Mouse (Mus musculus) cortical plate, adult 2 months (tissue): ENCODE data around the gene Kank3. TPM values are rescaled to one million over a fixed set of nuclear protein-coding genes. Genes with fewer than 3 reads are reported as not detected.
"Not testable (repeated sequence)": the region's sequence is repeated elsewhere in the genome, so short reads cannot be mapped to it uniquely, and the experiment has no call there.

ENCODE experiments used
- H3K27ac ChIP-seq: fragments of 200-500 bp; 2 replicates; pipeline ENCODE4 v1.5.1; 2012; ENCODE audit warnings: low read length, control low read depth, inconsistent platforms; ENCODE audit not compliant: insufficient read depth
- H3K4me1 ChIP-seq: fragments of 200-500 bp; 2 replicates; pipeline ENCODE4 v1.6.1; 2011; ENCODE audit warnings: low read length; ENCODE audit not compliant: control insufficient read depth, insufficient read depth
- H3K4me3 ChIP-seq: fragments of 200-500 bp; 2 replicates; pipeline ENCODE4 v1.5.1; 2011; ENCODE audit warnings: mild to moderate bottlenecking, low read length, control low read depth; ENCODE audit not compliant: insufficient read depth
- CTCF ChIP-seq: fragments of 200-500 bp; IDR thresholded peaks from 2 replicates; pipeline ENCODE4 v1.5.1; 2011; ENCODE audit warnings: mild to moderate bottlenecking, control low read depth, low read length; ENCODE audit not compliant: insufficient read depth; ENCODE audit errors: extremely low read depth
- POLR2A ChIP-seq: fragments of 200-500 bp; IDR thresholded peaks from 2 replicates; pipeline ENCODE4 v1.6.1; 2011; ENCODE audit warnings: mild to moderate bottlenecking, low read length, control low read depth; ENCODE audit not compliant: insufficient read depth; ENCODE audit errors: extremely low read depth
- polyA plus RNA-seq: library from polyadenylated mRNA; depleted of rRNA; stranded (reverse); fragments of >200 nt; gene quantifications from 2 replicates; pipeline ENCODE4 v1.2.3, GENCODE M21; 2012

Kank3 gene
- polyA plus RNA-seq, 1 experiment: 59.0 TPM

DNA sequence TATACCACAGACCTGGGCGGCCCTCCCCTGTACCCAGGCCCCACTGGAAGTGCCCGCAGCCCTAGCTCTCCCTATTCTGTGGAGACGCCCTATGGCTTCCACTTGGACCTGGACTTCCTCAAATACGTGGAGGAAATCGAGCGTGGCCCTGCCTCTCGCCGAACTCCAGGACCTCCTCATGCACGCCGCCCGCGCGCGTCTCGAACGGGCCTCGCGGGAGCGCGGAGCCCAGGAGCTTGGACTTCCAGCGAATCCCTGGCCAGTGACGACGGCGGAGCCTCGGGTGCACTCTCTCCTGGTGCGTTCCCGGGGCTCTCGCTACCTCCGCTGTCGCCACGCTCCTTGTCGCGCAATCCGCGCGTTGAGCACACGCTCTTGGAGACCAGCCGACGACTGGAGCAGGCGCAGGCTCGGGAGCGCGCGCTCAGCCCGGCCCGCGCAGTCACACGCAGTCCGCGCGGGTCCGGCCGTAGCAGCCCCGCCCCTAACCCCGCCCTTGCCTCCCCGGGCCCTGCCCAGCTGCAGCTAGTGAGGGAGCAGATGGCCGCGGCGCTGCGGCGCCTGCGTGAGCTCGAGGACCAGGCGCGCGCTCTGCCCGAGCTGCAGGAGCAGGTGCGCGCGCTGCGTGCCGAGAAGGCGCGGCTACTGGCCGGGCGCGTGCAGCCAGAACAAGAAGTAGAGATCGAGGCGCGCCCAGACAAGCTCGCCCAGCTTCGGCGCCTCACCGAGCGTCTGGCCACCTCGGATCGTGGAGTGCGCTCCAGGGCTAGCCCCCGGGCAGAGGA, 7.1 kb downstream of the Kank3 start:
- peak overlapping the region; percentile 95 for H3K27ac ChIP-seq
- peak overlapping the region; percentile 59 for H3K4me3 ChIP-seq
- H3K4me1 ChIP-seq: peaks cover 2% of the 10 kb centered on the region
- TF ChIP-seq POLR2A: peak; percentile 64; the same call in 1 of the 2 replicates
- TF ChIP-seq CTCF: no peak

DNA sequence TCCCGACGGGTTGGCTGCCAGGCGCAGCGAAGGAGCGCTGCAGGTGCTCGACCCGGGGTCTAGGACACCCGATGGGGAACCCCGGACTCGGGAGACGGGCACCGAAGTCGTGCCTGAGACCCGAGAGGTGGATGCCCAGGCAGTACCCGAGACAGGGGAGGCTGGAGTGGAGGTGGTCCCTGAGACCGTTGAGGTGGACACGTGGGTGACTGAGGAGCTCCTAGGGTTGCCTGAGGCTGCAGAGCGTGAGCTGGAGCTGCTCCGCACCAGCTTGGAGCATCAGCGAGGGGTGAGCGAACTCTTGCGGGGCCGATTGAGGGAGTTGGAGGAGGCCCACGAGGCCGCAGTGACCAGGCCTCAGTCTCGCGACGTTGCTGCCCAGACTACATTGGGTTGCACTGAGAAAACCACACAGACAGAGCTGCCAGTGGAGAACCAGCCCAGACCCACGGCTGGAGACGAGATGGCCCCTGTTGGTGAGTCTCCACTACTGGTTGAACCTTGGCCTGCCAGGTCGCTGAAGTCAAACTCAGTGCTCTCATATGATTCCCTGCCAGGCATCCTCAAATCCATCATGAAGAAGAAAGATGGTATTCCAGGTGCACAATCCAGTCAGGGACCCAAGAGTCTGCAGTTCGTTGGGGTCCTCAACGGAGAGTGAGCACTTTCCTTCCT, 7.8 kb downstream of the Kank3 start:
- Histone ChIP-seq H3K4me3 (peak overlapping the region; percentile 59), H3K27ac (0 out of 2 replicates have a peak overlapping the region, but pooled peaks have one; percentile 50), H3K4me1 (peaks cover 2% of the 10 kb centered on the region)
- TF ChIP-seq POLR2A: no peak
- no peak for TF ChIP-seq CTCF

DNA sequence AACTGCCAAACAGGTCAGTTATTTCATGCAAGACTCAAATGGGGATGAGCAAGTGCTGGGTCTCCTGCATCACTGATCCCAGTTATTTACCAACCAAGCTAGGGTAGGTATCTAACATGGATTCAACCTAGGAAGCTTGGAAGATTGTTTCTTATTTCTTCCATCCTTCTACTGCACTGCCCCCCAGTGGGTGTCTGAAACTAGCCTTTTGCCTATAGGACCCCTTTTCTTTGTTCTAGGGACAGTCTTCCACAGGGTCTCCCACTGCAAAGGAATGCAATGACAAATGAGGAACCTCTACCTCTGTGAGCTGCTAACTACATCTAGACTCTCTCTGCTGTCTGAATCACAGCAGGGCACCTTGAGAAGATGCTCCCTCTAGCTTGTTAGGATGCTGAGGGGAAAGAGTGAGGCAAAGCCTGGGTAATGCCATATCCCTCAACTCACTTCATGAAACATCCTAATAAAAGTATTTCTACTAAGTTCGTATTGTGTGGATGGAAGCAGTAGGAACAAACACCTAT, 12.2 kb downstream of the Kank3 start:
- H3K27ac ChIP-seq: no peak overlapping the region
- H3K4me1 ChIP-seq: no peaks in the 10 kb centered on the region; the same call in 1 of the 2 replicates
- no peak overlapping the region for H3K4me3 ChIP-seq
- TF ChIP-seq CTCF: no peak
- TF ChIP-seq POLR2A: no peak

DNA sequence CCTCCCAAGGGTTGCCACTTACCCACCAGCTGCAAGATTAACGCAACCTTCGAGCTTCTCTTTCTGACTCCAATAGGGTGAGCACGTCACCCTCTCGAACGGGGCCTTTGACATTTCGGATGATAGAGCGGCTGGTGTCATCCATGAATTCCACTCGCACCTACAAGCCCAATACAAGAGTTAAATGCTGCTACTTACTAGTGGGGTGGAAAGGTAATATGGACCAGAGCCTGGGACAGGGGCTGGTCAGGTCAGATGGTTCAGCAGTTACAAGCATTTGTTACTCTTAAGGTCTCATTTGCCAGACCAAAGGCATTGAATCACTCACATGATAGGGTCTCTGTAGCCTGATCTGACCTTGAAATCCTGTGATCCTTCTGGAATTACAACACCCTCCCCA, 12.9 kb downstream of the Kank3 start:
- H3K27ac ChIP-seq, H3K4me1 ChIP-seq: not testable (repeated sequence)
- peak overlapping the region; percentile 80; the same call in 1 of the 2 replicates for H3K4me3 ChIP-seq

DNA sequence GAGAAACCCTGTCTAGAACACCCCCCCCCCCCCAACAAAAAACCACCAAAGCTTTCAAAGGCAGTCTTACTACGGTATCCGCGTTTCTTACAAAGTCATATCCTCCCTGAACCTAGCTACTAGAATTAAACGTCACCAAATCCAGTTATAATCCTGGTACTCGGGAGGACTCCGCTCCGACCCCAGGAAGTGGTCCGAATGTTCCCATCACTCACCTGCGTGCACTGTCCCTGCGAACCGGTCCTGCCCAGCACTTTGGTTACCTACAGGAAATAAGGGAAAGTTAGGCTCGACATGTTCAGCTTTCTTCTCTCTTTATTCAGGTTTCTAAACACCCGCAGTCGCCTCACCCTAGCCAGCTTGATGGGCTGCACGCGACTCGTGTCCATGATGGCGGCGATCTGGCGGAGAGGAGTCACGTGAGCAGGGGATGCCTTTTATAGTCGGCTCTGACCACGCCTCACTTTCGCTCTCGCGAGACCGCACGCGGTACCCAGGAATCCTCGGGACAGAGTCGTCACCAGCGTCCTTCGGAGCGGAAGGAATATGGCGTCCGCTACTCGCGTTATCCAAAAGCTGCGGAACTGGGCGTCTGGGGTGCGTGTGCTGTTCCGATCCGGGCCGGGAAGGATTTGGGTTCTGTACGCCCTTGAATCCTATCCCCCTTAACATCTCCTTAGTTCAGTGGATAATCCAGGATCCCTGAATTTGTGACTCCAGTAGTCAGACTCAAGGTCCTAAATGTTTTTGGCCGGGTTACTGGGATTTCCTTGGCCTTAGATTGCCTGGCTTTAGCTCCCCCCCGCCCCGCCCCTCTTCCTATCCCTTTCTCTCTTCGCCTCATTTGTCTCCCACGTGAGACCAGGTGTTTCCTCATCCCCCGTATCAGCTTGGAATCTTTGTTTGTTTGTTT, 14.0 kb downstream of the Kank3 start, which contains the start of the genes Rps28 and Ndufa7:
Rps28 (minus strand) TSS at position 479 of the 913 bp plus-strand sequence.
Ndufa7 (plus strand) TSS at position 489 of the 913 bp plus-strand sequence.
- TF ChIP-seq POLR2A (peak; percentile 98), CTCF (no peak)
- Histone ChIP-seq H3K27ac (no peak within 1 kb of the TSS), H3K4me3 (peak within 1 kb of the TSS; percentile 80), H3K4me1 (no peaks in the 10 kb centered on the region; the same call in 1 of the 2 replicates)

DNA sequence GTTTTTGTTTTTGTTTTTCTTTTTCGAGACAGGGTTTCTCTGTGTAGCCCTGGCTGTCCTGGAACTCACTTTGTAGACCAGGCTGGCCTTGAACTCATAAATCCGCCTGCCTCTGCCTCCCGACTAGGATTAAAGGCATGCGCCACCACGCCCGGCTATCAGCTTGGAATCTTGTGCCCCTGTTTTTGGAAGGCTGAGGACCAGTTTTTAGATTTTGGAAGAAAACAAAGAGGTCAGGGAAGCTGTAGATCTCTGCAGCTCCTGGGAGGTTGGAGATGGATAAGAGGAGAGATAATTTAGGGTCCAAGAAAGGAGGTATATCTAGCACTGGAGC, 14.6 kb downstream of the Kank3 start:
- peak overlapping the region; percentile 80 for H3K4me3 ChIP-seq
- H3K27ac ChIP-seq, H3K4me1 ChIP-seq: not testable (repeated sequence)

DNA sequence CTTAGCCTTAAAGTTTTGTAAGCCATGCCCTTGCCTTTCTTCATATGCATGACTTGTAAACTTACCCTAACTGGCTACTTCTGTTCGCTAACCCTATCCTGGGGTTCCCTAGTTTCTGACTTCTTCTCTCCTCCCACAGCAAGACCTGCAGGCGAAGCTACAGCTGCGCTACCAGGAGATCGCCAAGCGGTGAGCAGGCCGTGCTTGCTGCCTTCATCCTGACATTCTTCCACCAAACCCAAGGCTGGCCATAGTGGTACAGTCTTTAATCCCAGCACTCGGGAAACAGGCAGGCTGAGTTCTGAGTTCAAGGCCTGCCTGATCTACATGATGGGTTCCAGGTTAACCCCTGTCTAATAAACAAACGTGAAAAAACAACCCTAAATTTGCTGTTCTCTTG, 15.1 kb downstream of the Kank3 start:
- Histone ChIP-seq H3K4me3 (peak overlapping the region; percentile 80; the same call in 1 of the 2 replicates), H3K27ac (no peak overlapping the region), H3K4me1 (no peaks in the 10 kb centered on the region; the same call in 1 of the 2 replicates)
- TF ChIP-seq POLR2A: no peak
- TF ChIP-seq CTCF: no peak

DNA sequence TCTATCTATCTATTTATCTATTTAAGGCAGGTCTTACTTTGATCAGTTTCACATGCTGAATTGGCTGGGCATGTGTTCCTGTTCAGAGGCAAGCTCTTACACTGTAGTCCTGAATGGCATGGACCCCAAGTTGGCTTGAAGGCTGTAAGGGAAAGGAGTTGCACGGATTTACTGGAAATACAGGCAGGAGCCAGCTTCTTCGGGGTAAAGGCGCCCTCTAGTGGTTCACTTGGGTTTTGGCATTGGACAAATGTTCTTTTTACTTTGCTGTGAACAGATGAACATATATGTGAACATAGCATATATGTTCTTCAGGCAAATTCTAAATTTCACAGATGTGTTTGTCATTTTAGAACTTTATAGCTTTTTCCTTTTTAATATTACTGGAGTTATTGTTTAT, 16.5 kb downstream of the Kank3 start:
- Histone ChIP-seq H3K4me1 (no peaks in the 10 kb centered on the region; the same call in 1 of the 2 replicates), H3K4me3 (no peak overlapping the region), H3K27ac (no peak overlapping the region)
- TF ChIP-seq POLR2A (no peak), CTCF (peak; percentile 77)

DNA sequence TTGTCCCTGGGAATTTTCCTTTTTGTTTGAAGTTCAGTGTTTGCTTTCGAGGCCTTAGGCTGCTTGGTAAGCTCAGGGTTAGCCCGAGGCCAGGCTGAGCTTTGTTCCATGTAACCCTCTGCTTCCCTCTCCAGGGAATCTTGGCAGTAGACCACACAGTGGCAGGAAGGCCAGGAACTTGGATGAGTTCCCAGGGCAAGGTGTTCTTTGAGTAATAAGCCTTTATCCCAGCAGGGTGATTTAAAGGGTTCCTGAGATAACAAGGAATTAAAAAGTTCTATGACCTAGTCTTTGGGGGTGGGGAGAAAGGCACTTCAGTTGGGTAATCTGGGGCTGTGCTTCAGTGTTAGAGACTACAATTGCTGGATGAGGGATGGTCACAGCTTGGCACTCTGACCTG, 18.6 kb downstream of the Kank3 start:
- TF ChIP-seq CTCF: no peak
- H3K4me1 ChIP-seq: no peaks in the 10 kb centered on the region
- no peak overlapping the region for H3K4me3 ChIP-seq
- no peak overlapping the region for H3K27ac ChIP-seq

DNA sequence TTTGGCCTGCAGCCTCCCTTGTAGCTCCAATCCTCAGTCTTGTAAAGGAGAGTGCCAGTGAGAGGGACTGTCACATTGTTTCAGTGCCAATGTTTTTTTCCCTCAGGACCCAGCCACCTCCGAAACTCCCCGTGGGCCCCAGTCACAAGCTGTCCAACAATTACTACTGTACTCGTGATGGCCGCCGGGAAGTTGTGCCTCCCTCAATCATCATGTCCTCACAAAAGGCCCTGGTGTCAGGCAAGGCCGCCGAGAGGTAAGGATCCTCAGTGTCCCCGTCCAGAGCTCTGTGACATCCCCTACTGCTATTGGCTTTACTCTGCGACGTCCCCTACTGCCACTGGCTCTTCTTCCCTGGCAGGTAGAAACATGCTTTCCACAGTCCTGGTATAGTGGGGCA, 19.2 kb downstream of the Kank3 start:
- TF ChIP-seq POLR2A: no peak
- Histone ChIP-seq H3K27ac (no peak overlapping the region), H3K4me1 (no peaks in the 10 kb centered on the region), H3K4me3 (no peak overlapping the region)
